Comparison of ENCODE assay signal across 11 mouse cellular contexts in the genomic region with DNA sequence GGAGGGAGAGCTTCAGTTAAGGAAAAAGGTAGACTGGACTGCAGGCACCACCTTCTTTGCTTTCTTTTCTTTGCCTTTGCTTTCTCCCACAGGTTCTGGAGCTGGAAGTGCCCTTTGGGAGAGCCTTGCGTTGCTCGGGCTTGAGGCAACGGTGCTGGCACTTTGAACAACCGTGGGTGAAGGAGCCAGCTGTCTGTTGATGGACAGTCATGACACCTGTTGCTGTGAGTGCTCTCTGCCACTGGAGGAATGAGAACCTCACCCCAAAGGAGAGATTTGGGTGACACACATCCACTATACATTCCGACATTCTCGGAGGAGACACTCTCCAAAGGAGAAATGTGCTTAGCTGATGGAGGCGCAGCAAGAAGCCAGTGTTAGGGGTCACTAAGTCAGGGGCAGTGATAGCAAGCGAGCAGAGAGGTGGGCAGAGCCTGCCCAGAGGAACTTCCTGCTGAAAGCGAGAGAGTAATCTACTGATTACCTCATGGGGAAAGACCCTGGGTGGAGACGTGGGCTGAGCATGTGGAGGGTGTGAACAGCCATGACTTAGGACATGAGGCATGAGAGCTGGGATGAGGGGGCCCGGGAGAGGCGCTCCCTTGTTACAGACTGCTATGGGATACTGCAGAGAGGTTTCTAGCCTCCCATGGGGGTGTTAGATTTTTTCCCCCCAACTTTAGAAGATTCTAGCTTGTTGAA. TPM values are rescaled to one million over a fixed set of nuclear protein-coding genes. Genes with fewer than 3 reads are reported as not detected.
DNase-seq lines count a peak whose midpoint lies in the region; ATAC-seq and TF ChIP-seq lines count a peak whose summit lies in the region.
"Had no signal": no experiment of that assay in that cellular context is flagged by ENCODE, and none has a peak within 500 bp of the region (broad histone marks: within the 10 kb centered on the region; RNA-seq: fewer than 3 reads in every experiment).

No protein-coding gene starts in this region.

- H3K4me1 ChIP-seq in intestine, embryonic 16.5 days (ENCODE audit: control insufficient read depth, insufficient read depth, low read length): peaks cover 39% of the 10 kb centered on the region

- TF ChIP-seq CTCF in gastrocnemius, adult 2 months (IDR thresholded peaks at IDR 0.05): no peak

- H3K9me3 ChIP-seq in intestine, embryonic 16.5 days (ENCODE audit: control insufficient read depth, low read length): no peaks in the 10 kb centered on the region

- H3K36me3 ChIP-seq in intestine, embryonic 16.5 days (ENCODE audit: control insufficient read depth, insufficient read depth, low read length): no peaks in the 10 kb centered on the region

- no peaks in the 10 kb centered on the region for H3K27me3 ChIP-seq in intestine, embryonic 16.5 days (replicated peaks; ENCODE audit: control insufficient read depth, insufficient read depth, low read length)

- peak; percentile 23; the same call in 1 of the 2 replicates for ATAC-seq in intestine, embryonic 16.5 days
- ATAC-seq: midbrain, embryonic 16.5 days had no signal

- peak overlapping the region; percentile 46; the same call in 1 of the 2 replicates for H3K27ac ChIP-seq in gastrocnemius, adult 2 months
- no peak overlapping the region for H3K27ac ChIP-seq in intestine, embryonic 16.5 days (ENCODE audit: low read length)
- H3K27ac ChIP-seq: liver, embryonic 14.5 days had no signal

- peak; percentile 69 for DNase-seq in gastrocnemius, adult 2 months
- DNase-seq in gastrocnemius, postnatal 36 days: no peak
- peak; percentile 14 for DNase-seq in thymus, postnatal 0 days (ENCODE audit: low spot score)
- no peak for DNase-seq in thymus, postnatal 36 days
- DNase-seq in neural tube, embryonic 10.5 days (ENCODE audit: extremely low spot score, low spot score): no peak
- no peak for DNase-seq in cerebellum, postnatal 36 days
- DNase-seq in embryo, embryonic 10.5 days (ENCODE audit: low spot score): no peak
- DNase-seq: cerebellum, adult 11-12 months had no signal

- no peak overlapping the region for H3K9ac ChIP-seq in intestine, embryonic 16.5 days (ENCODE audit: low read depth, low read length)
- H3K9ac ChIP-seq: liver, embryonic 14.5 days had no signal

- no peak overlapping the region for H3K4me3 ChIP-seq in gastrocnemius, adult 2 months
- no peak overlapping the region for H3K4me3 ChIP-seq in intestine, embryonic 16.5 days (ENCODE audit: low read length)

- no peak overlapping the region for H3K4me2 ChIP-seq in intestine, embryonic 16.5 days (ENCODE audit: low read depth, low read length)

- intact Hi-C loops in gastrocnemius, adult 2 months (cut with DNase I): loop anchor here (2.0 kb wide), 1 partner anchor 38 kb away; no protein-coding TSS in a partner anchor
- intact Hi-C loops in gastrocnemius, postnatal 36 days (cut with DNase I): no loop called here

- 52% methylated on average over 12 of the region's 12 CpGs for WGBS in intestine, embryonic 16.5 days

RNA-seq across cellular contexts. Expression of a gene that starts 41.6 kb away (rescaled TPM):
- 10 to 100 TPM; 23.7 to 30.0 TPM for total RNA-seq in gastrocnemius, adult 2 months (2021)
- 10 to 100 TPM; 21.3 to 25.6 TPM for total RNA-seq in gastrocnemius, postnatal 36 days (2021)
- polyA plus RNA-seq in thymus, postnatal 0 days (2015; fragmentation: Nextera tagmentation; extraction: Ambion mirVana): 93.6 and 106 TPM in 2 replicates
- polyA plus RNA-seq in intestine, embryonic 16.5 days (2015; fragmentation: Nextera tagmentation; extraction: Ambion mirVana): 38.0 and 53.4 TPM in 2 replicates

Comparison
In these comparisons a context has a peak if more than half of its experiments do, and no peak if none do; other contexts are left out.
1. DNase-seq: peak in gastrocnemius, adult 2 months (single experiment) and thymus, postnatal 0 days (single experiment); none in gastrocnemius, postnatal 36 days (0 of 2), thymus, postnatal 36 days (0 of 2), neural tube, embryonic 10.5 days (single experiment), cerebellum, postnatal 36 days (0 of 2) and embryo, embryonic 10.5 days (single experiment).